Mouse (Mus musculus) heart, adult 18-20 months (tissue): ENCODE measurements around the gene Plcxd3. TPM values are rescaled to one million over a fixed set of nuclear protein-coding genes. Genes with fewer than 3 reads are reported as not detected.
"Not testable (repeated sequence)": the region's sequence is repeated elsewhere in the genome, so short reads cannot be mapped to it uniquely, and the experiment has no call there.

Source experiments
- DNase-seq, 2 experiments: peaks; one replicate each; pipeline ENCODE4 v3.0.0; 2021 to 2022; ENCODE audit warnings: mixed read lengths in 1 of 2
- total RNA-seq, 2 experiments: library from RNA; stranded (reverse); gene quantifications; 2 replicates each; pipeline ENCODE4 v1.2.3; 2021

The Plcxd3 gene
- total RNA-seq, 2 experiments from 2014 or later, result 0.37 to 0.67 TPM

- no peak for DNase-seq
Measured at GRCm38 (mm10) chr15:4559121-4559520, 183.8 kb downstream of the Plcxd3 start.

- peak; percentile 39 to 50 for DNase-seq
Measured at GRCm38 (mm10) chr15:4561431-4561970, 186.2 kb downstream of the Plcxd3 start.

- DNase-seq, result not testable (repeated sequence)
Measured at GRCm38 (mm10) chr15:4595521-4595920, 220.2 kb downstream of the Plcxd3 start.

- not testable (repeated sequence) for DNase-seq
Measured at GRCm38 (mm10) chr15:4598661-4599060, 223.4 kb downstream of the Plcxd3 start.

GRCm38 (mm10) chr15:4599331-4599730 is 224.0 kb downstream of the Plcxd3 start:
- peak in 1 of 2 experiments; percentile 2 for DNase-seq

- DNase-seq, result peak; percentile 6 to 9
Measured at GRCm38 (mm10) chr15:4605630-4606029, 230.3 kb downstream of the Plcxd3 start.
